Mouse (Mus musculus): ENCODE results near the gene Ccdc170. TPM values are rescaled to one million over a fixed set of nuclear protein-coding genes. Genes with fewer than 3 reads are reported as not detected.

Gene Ccdc170
- polyA plus RNA-seq, 1 experiment, result not detected

- TF ChIP-seq GATA1 (IDR thresholded peaks at IDR 0.05; ENCODE audit: low read length), result no peak
Observed at GRCm38 (mm10) chr10:4492909-4493308, 10.6 kb downstream of the Ccdc170 start.

GRCm38 (mm10) chr10:4503251-4503650 is 20.9 kb downstream of the Ccdc170 start:
- no peak for TF ChIP-seq GATA1 (IDR thresholded peaks at IDR 0.05; ENCODE audit: low read length)

- no peak for TF ChIP-seq GATA1 (IDR thresholded peaks at IDR 0.05; ENCODE audit: low read length)
Observed at GRCm38 (mm10) chr10:4512725-4513124, 30.4 kb downstream of the Ccdc170 start.

DNA sequence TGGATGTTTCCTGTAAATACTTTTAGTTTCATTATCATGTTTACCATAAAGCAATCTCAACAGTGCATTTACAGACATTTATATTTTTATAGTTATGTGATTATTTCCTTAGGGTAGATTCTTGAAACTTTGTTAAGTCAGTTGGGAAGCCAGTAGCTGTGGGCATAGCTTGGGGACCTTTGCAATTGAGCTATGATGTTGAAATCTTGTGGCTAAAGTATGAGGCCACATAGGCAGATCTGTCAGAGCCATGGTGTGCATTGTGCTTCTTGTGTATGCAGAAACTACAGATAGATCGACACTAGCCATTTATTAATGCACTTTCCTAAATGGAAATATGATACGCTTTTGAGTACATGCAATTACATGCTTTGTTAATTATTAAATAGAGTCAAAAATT is 35.3 kb downstream of the Ccdc170 start:
- no peak for TF ChIP-seq GATA1 (IDR thresholded peaks at IDR 0.05; ENCODE audit: low read length)

DNA sequence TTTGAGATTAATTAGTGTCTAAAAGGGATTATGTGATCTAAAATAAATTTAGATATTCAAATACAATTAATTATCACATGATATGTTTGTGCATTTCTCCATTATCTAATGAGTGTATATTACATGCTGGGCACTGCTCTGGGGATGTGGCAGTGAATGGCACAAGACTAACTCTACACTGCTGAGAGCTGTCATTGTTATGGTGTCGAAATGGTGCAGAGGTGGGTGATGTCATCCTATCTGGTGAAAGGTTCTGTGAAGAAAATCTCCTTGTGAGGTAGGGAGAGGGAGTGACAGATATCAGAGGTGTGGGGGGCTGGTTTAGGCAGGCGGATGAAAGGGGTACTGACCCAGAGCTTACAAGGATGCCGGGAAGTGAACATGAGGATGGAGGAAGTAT is 37.3 kb downstream of the Ccdc170 start:
- TF ChIP-seq GATA1 (IDR thresholded peaks at IDR 0.05; ENCODE audit: low read length), result no peak

DNA sequence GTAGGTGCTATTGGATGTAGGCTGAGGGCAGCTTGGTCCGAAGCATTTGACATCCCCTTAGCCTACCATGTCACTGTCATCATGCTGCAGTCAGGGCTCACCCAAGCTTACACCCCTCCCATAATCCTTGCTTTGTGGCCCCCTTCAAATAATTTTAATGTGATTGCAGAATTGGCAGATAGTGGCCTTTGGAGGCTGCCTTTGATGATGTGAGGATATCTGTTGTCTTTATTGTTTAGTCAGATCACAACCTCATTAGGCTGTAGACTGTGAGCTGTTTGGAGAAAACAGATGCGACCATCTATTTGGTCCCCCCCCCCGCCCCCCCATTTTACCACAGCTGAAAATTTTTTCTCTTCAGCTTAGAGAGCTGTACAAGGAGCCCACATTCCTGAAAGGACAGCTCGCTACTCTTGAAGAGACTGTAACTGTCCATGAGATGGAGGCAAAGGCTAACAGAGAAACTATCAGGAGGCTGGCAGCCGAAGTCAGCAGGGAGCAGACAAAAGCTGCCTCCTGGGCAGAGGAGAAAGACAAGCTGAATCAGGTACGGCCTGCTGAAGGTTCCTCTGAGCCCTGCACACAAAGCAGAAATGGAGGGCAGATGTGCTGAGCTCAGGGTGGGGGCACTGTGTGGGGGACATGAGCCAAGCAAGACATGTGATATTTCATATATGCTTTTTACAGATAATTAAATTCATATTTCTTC is 38.2 kb downstream of the Ccdc170 start:
- TF ChIP-seq GATA1 (IDR thresholded peaks at IDR 0.05; ENCODE audit: low read length), result no peak

GRCm38 (mm10) chr10:4522116-4522515 is 39.8 kb downstream of the Ccdc170 start:
- TF ChIP-seq GATA1 (IDR thresholded peaks at IDR 0.05; ENCODE audit: low read length), result no peak

- no peak for TF ChIP-seq GATA1 (IDR thresholded peaks at IDR 0.05; ENCODE audit: low read length)
Observed at GRCm38 (mm10) chr10:4523078-4523477, 40.8 kb downstream of the Ccdc170 start.

- no peak for TF ChIP-seq GATA1 (IDR thresholded peaks at IDR 0.05; ENCODE audit: low read length)
Observed at GRCm38 (mm10) chr10:4528043-4528442, 45.7 kb downstream of the Ccdc170 start.

DNA sequence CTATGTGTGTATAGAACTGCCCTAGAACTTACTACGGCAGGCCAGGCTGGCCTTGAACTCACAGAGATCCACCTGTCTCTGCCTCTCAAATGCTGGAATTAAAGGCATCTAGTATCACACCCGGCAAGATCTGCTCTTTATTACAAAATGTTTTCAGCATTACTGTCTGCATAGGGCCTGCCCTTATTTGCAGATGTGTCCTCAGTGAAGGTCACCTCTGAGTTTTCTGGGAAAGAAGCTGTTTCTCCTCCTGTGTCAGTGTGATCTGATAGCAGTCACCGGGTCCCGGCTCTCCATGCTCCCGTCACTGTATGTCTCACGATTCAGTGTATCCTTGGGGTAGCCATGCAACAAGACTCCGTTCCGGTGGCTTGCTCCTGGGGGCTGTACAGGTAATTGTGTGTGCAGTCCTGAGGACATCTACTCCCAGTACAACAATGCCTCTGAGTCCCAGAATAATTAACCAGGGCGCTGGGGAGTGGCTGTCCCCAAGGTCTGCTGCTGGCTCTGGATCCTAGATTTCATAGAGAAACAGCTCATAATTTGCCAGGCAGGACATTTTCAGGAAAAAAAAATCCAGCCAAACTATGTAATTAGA is 48.4 kb downstream of the Ccdc170 start:
- TF ChIP-seq GATA1 (IDR thresholded peaks at IDR 0.05; ENCODE audit: low read length), result no peak

- TF ChIP-seq GATA1 (IDR thresholded peaks at IDR 0.05; ENCODE audit: low read length), result no peak
Observed at GRCm38 (mm10) chr10:4531933-4532332, 49.6 kb downstream of the Ccdc170 start.

DNA sequence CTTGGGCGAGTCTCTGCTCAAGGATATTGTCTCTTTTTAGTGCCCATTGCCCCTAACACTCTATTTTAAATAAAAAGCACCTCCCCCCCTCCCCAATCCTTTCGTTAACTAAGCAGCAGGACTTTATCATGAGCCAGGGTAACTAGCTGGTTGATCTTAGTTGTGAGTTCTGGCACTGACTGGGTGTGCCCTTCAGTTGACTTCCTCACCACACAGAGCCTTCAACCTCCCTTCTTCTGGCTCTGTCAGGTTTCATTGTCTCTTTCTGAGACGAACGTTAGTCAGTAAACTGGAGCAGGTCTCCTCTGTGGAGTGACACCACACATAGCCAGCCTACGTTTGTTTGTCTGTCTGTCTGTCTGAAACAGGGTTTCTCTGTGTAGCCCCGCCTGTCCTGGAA is 50.4 kb downstream of the Ccdc170 start:
- no peak for TF ChIP-seq GATA1 (IDR thresholded peaks at IDR 0.05; ENCODE audit: low read length)

DNA sequence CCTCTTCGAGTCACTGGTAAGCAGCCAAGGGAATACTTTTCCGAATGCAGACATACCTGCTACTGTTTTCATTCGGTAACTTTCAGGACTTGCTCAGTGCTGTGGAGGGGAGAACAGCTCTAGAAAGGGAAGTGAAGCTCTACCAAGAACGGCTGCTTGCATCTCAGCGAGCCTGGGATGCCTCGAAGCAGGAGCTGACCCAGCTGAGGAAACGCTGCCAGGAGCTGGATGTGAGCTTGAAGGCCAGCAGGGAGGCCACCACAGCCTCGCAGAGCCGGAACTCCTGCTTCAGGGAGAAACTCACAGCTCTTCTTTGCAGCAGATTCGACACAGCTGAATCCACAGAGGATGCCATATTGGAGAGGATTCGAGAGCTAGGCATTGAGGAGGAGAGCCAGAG is 51.6 kb downstream of the Ccdc170 start:
- TF ChIP-seq GATA1 (IDR thresholded peaks at IDR 0.05; ENCODE audit: low read length), result no peak

- no peak for TF ChIP-seq GATA1 (IDR thresholded peaks at IDR 0.05; ENCODE audit: low read length)
Observed at GRCm38 (mm10) chr10:4545550-4545949, 63.2 kb downstream of the Ccdc170 start.

GRCm38 (mm10) chr10:4553442-4554119 is 71.3 kb downstream of the Ccdc170 start:
- TF ChIP-seq GATA1 (IDR thresholded peaks at IDR 0.05; ENCODE audit: low read length), result no peak

GRCm38 (mm10) chr10:4556842-4557377 is 74.6 kb downstream of the Ccdc170 start:
- no peak for TF ChIP-seq GATA1 (IDR thresholded peaks at IDR 0.05; ENCODE audit: low read length)

All from G1E-ER4 (cell line).